Mouse (Mus musculus) kidney, embryonic 15.5 days (tissue): Measurements from ENCODE around the gene Nfix. TPM values are rescaled to one million over a fixed set of nuclear protein-coding genes. Genes with fewer than 3 reads are reported as not detected.

ENCODE experiments used
- ATAC-seq: fragments of 200-750 bp; cut with Nextera tagmentation; replicated peaks from 2 replicates; pipeline ENCODE4 v1.8.0; 2017; ENCODE audit warnings: moderate TSS enrichment; ENCODE audit not compliant: low FRiP score
- H3K27ac ChIP-seq: fragments of 300-500 bp; sonication (generic); 2 replicates; pipeline ENCODE4 v1.5.1; 2015; ENCODE audit warnings: mild to moderate bottlenecking, inconsistent platforms
- H3K27me3 ChIP-seq: fragments of 300-500 bp; sonication (generic); 2 replicates; pipeline ENCODE4 v1.6.1; 2015; ENCODE audit warnings: inconsistent platforms
- H3K36me3 ChIP-seq: fragments of 300-500 bp; sonication (generic); 2 replicates; pipeline ENCODE4 v1.6.1; 2015; ENCODE audit warnings: inconsistent platforms
- H3K4me1 ChIP-seq: fragments of 300-500 bp; sonication (generic); 2 replicates; pipeline ENCODE4 v1.6.1; 2015; ENCODE audit warnings: inconsistent platforms
- H3K4me2 ChIP-seq: fragments of 300-500 bp; sonication (generic); 2 replicates; pipeline ENCODE4 v1.6.1; 2015; ENCODE audit warnings: moderate library complexity, mild to moderate bottlenecking, inconsistent platforms
- H3K4me3 ChIP-seq: fragments of 300-500 bp; sonication (generic); replicated peaks from 2 replicates; pipeline ENCODE4 v1.5.1; 2015; ENCODE audit warnings: mild to moderate bottlenecking, inconsistent platforms
- H3K9ac ChIP-seq: fragments of 300-500 bp; sonication (generic); 2 replicates; pipeline ENCODE4 v1.6.1; 2015; ENCODE audit warnings: mild to moderate bottlenecking, inconsistent platforms
- H3K9me3 ChIP-seq: fragments of 300-500 bp; sonication (generic); replicated peaks from 2 replicates; pipeline ENCODE4 v1.6.1; 2016; ENCODE audit warnings: inconsistent platforms
- WGBS: fragments of 180-500 bp; shearing (Covaris S2); methylation state at CpG from one replicate; pipeline ENCODE4 v1.1.7; 2015; ENCODE audit warnings: mixed read lengths; 5-methylcytosine and 5-hydroxymethylcytosine counted together
- polyA plus RNA-seq: library from polyadenylated mRNA; unstranded; fragments of >200 nt; fragmentation: Nextera tagmentation; extraction: Ambion mirVana; gene quantifications from 2 replicates; pipeline ENCODE4 v1.2.1, GENCODE M21; 2015

Gene Nfix
- polyA plus RNA-seq, 1 experiment from 2014 or later = 15.5 TPM

DNA sequence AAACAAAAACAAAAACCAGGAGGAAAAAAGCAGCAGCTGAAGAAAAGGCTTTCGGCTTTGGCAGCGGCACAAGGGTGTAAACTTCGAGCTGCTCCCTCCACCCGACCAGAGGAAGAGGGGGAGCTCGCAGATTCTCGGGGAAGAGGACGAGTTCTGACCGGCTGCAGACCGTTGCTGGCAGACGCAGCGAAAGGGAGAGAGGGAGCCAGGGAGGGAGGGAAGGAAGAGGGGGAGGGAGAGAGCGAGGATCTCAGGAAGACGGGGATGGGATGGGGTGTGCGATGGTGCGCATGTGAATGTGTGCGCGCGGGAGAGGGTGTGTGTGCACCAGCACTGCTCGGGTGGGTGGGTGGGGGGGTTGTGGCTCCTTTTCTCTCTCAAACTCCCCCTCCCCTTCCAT, 26.3 kb downstream of the Nfix start:
- Histone ChIP-seq H3K27me3 (peaks cover 96% of the 10 kb centered on the region), H3K9ac (no peak overlapping the region), H3K27ac (peak overlapping the region; percentile 72), H3K4me3 (peak overlapping the region; percentile 29), H3K9me3 (no peaks in the 10 kb centered on the region), H3K4me1 (peaks cover 54% of the 10 kb centered on the region), H3K36me3 (no peaks in the 10 kb centered on the region), H3K4me2 (peak overlapping the region; percentile 51)
- ATAC-seq = peak; percentile 82
- under 1% methylated on average over 19 of the region's 19 CpGs for WGBS

DNA sequence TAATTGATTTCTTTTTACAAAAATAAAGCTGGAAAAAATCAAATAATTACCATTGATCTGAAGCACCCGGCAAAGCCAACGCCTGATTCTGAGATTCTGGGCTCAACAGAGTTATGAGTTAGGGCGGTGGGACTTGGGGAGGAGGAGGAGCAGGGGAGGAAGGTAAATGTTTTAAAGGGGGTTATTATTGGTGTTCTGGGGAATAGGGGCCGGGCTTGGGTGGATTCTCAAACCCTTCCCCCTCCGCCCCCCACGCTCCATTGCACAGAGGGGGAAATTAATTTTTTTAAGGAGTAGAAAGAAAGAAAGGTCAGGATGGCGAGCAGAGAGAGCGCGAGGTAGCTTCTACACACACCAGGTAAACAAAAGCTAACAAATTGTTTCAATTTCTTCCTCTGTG, 26.8 kb downstream of the Nfix start:
- peak overlapping the region; percentile 72 for H3K27ac ChIP-seq
- WGBS = 1% methylated on average over 9 of the region's 9 CpGs
- peak overlapping the region; percentile 29 for H3K4me3 ChIP-seq
- no peaks in the 10 kb centered on the region for H3K36me3 ChIP-seq
- H3K4me2 ChIP-seq = peak overlapping the region; percentile 51
- H3K4me1 ChIP-seq = peaks cover 54% of the 10 kb centered on the region
- H3K27me3 ChIP-seq = peaks cover 96% of the 10 kb centered on the region
- no peak overlapping the region for H3K9ac ChIP-seq
- H3K9me3 ChIP-seq = no peaks in the 10 kb centered on the region
- ATAC-seq = no peak

DNA sequence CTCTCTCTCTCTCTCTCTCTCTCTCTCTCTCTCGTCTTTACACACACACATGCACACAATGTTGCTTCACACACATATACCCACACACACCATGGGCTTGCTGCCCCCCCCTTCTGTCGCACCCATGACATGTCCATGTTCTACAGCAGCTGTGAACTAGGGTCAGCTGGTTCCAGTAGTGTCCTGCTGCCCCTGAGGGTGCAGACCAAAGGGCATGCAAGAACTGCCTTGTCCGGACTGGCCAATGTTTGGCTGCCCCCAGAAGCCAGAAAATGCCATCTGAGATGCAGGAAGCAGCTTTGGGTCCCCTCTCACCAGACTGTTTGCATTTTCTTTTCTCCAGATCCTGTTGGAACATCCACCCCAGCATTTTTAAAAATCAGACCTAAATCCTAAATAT, 27.5 kb downstream of the Nfix start:
- Histone ChIP-seq H3K4me1 (peaks cover 54% of the 10 kb centered on the region), H3K27me3 (peaks cover 96% of the 10 kb centered on the region), H3K9ac (no peak overlapping the region), H3K4me3 (no peak overlapping the region), H3K27ac (no peak overlapping the region), H3K36me3 (0 out of 2 replicates have a peak, but pooled peaks cover 2% of the 10 kb centered on the region), H3K9me3 (no peaks in the 10 kb centered on the region), H3K4me2 (peak overlapping the region; percentile 51)
- ATAC-seq = no peak
- WGBS = 18% methylated on average over 3 of the region's 3 CpGs

DNA sequence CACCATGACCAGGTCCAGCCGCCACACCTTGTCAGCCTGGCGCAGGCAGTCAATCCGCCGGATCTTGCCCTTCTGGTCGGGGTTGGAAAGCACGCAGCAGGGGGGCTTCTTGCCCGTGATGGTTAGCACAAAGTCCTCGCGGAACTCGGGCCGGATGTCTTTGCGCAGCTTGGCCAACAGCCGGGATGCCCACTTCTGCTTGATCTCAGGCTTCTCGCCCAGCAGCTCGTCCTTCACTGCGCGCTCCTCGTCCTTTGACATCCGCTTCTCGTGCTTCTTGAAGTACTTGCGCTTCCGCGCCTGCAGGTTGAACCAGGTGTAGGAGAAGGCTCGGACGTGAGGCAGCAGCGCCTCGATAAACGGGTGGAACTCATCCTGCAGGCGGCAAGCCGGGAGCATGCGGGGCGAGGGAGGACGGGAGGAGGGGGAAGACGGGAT, 28.2 kb downstream of the Nfix start:
- H3K27ac ChIP-seq = no peak overlapping the region
- H3K36me3 ChIP-seq = 0 out of 2 replicates have a peak, but pooled peaks cover 6% of the 10 kb centered on the region
- no peak for ATAC-seq
- H3K4me3 ChIP-seq = peak overlapping the region; percentile 16
- H3K4me2 ChIP-seq = peak overlapping the region; percentile 51
- H3K27me3 ChIP-seq = peaks cover 96% of the 10 kb centered on the region
- no peak overlapping the region for H3K9ac ChIP-seq
- no peaks in the 10 kb centered on the region for H3K9me3 ChIP-seq
- peaks cover 54% of the 10 kb centered on the region for H3K4me1 ChIP-seq
- 12% methylated on average over 34 of the region's 34 CpGs for WGBS

DNA sequence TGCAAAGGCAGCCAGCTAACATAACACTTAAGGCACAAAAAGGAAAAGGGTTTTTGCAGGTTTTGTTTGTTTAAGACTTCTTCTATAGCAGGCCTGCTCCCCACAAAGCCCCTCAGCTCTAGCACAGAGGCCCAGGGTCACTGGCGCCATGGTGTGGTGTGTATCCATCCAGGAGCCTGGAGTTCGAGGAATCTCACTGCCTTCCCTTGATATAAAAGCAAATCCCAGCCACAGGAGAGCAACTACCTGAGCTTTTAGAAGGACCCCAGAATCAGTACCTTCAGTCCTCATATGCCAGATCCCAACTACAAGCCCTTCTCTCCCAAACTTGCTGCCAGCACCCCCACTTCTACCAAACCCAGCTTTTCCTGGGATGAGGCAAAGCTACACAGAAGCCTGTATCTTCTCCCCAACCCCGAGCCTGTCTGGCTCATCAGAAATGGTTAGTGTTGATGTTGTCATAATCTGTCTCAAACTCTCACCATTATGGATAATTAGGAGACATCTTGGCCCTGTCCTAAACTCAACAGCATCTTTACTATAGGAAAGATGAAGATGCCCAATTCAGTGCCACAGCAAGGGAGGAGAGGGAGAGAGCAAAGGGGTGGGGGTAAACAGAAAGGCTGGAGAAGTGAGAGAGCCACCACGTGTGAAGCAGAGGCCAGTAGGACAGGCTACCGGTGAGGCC, 29.0 kb downstream of the Nfix start:
- H3K9me3 ChIP-seq = no peaks in the 10 kb centered on the region
- WGBS = 34% methylated on average over 5 of the region's 5 CpGs
- H3K27me3 ChIP-seq = peaks cover 96% of the 10 kb centered on the region
- H3K9ac ChIP-seq = no peak overlapping the region
- no peak for ATAC-seq
- H3K4me3 ChIP-seq = peak overlapping the region; percentile 16
- H3K4me2 ChIP-seq = peak overlapping the region; percentile 51; the same call in 1 of the 2 replicates
- H3K27ac ChIP-seq = 0 out of 2 replicates have a peak overlapping the region, but pooled peaks have one; percentile 58
- H3K4me1 ChIP-seq = peaks cover 62% of the 10 kb centered on the region
- 0 out of 2 replicates have a peak, but pooled peaks cover 6% of the 10 kb centered on the region for H3K36me3 ChIP-seq

DNA sequence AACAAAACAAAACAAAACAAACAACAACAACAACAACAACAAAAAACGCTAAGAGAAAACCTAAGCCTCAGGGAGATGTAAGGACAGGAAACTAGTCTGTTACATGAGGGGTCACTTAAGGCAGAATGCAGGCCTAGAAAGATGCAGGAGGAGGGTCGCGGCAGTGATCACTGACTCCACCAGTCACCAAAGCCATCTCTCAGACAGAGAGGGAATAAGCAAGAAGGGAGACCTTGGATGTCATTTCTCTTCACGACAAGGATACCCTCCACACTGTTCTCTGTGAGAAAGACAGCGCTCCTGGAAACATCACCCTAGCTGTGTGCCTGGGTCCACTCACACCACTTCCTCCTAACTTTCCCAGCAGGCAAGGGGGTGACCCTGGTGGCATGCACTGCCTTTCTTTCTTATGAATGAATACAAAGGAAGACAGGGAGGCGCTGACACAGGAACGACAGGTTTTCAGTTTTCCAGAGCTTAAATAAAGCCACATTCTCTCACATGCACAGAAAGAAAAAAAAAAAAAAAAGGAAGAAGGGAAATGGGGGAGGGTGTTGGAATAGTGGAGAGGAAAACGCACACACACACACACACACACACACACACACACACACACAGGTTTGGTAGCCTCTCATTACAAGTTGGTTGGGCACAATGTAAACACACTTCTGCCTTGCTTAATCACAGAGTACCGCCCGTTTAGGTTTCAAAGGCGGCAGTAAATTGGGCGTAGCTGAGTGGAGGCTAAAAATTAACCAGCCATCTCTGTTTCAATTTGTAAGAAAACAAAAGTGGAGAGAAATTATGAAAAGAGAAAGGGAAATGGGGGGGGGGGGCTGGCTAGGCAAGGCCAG, 29.8 kb downstream of the Nfix start:
- Histone ChIP-seq H3K4me1 (peaks cover 64% of the 10 kb centered on the region), H3K9ac (no peak overlapping the region), H3K4me3 (no peak overlapping the region), H3K36me3 (0 out of 2 replicates have a peak, but pooled peaks cover 6% of the 10 kb centered on the region), H3K27ac (no peak overlapping the region), H3K9me3 (no peaks in the 10 kb centered on the region), H3K27me3 (peaks cover 96% of the 10 kb centered on the region), H3K4me2 (peak overlapping the region; percentile 51; the same call in 1 of the 2 replicates)
- no peak for ATAC-seq
- 34% methylated on average over 12 of the region's 12 CpGs for WGBS

DNA sequence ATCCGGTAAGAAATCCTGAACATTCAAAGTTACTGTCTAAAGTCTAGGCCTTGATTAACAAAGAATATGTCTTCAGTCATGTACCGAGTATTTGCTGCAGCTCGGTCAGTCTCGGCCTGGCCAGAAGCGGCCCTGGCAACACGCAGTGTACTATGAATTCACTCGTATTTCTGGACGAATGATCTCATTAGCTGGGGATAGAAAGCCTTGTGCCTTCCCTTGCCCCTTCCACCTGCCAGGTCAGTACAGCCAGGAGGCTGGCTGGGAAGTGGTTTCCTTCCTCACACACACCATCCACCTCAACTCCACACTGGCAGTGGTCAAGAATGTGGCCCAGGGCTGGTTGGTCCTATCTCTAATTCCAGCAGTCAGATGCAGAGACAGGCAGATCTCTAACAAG, 30.8 kb downstream of the Nfix start:
- H3K27ac ChIP-seq = no peak overlapping the region
- ATAC-seq = no peak
- H3K36me3 ChIP-seq = 0 out of 2 replicates have a peak, but pooled peaks cover 6% of the 10 kb centered on the region
- no peak overlapping the region for H3K4me3 ChIP-seq
- H3K27me3 ChIP-seq = peaks cover 96% of the 10 kb centered on the region
- H3K9me3 ChIP-seq = no peaks in the 10 kb centered on the region
- H3K4me2 ChIP-seq = no peak overlapping the region
- peaks cover 56% of the 10 kb centered on the region for H3K4me1 ChIP-seq
- H3K9ac ChIP-seq = no peak overlapping the region
- 92% methylated on average over 8 of the region's 8 CpGs for WGBS

DNA sequence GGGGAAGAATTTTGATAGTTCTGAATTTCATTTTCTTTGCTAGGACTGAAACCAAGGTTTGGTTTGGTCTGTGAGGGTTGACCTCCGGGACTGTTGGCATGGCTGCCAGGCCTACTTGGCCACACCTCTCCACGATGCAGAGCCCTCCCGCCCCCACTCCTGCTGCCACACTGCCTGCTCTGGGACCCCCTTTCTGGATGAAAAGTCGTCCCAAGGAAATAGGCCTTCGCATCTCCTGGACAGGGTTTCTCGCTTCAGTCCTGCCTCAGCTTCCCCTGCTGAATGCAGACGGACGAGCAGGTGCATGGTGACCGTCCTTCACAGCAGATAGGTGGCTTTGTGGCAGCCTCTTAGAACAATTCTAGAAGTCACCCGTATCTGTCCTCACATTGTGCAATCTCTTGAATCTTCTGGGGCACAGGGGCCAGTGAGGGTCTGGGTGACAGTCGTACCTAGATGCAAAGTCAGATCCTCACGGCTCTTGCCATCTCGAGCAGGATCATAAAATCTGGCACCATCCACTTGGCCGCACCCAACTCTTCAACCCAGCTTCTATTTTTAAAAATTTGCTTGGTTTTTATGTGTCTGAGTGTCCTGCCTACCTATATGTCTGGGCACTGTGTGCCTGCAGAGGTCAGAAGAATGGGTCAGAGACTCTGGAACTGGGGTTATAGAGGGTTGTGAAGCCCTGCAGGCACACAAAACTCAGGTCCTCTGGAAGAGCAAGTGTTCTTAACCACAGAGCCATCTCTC, 31.6 kb downstream of the Nfix start:
- WGBS = 86% methylated on average over 14 of the region's 14 CpGs
- Histone ChIP-seq H3K4me1 (peaks cover 52% of the 10 kb centered on the region), H3K36me3 (0 out of 2 replicates have a peak, but pooled peaks cover 6% of the 10 kb centered on the region), H3K9ac (no peak overlapping the region), H3K9me3 (no peaks in the 10 kb centered on the region), H3K27ac (no peak overlapping the region), H3K4me2 (no peak overlapping the region), H3K27me3 (peaks cover 99% of the 10 kb centered on the region), H3K4me3 (no peak overlapping the region)
- no peak for ATAC-seq

DNA sequence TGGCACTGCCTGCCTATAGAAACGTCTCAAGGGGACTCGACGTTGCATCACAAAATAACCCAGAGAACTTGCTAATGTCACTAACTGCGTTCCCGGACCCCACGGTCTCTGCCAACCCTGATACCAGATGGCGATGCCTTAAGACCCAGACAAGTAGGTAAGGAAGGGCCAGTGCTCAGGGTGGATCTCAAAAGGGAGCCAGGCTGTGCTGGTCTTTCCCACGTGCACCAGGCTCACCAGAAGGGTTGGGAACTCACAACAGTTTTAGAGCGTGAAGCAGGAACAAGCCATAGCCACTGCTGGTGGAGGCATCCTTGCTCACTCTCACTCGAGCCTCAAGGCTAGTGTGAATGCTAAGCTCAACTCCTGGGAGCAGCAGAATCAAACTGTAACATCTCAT, 32.9 kb downstream of the Nfix start:
- Histone ChIP-seq H3K9me3 (no peaks in the 10 kb centered on the region), H3K27ac (no peak overlapping the region), H3K36me3 (0 out of 2 replicates have a peak, but pooled peaks cover 6% of the 10 kb centered on the region), H3K27me3 (peaks cover 99% of the 10 kb centered on the region), H3K4me1 (peaks cover 40% of the 10 kb centered on the region), H3K4me2 (no peak overlapping the region), H3K4me3 (no peak overlapping the region), H3K9ac (no peak overlapping the region)
- ATAC-seq = no peak
- 79% methylated on average over 10 of the region's 10 CpGs for WGBS

DNA sequence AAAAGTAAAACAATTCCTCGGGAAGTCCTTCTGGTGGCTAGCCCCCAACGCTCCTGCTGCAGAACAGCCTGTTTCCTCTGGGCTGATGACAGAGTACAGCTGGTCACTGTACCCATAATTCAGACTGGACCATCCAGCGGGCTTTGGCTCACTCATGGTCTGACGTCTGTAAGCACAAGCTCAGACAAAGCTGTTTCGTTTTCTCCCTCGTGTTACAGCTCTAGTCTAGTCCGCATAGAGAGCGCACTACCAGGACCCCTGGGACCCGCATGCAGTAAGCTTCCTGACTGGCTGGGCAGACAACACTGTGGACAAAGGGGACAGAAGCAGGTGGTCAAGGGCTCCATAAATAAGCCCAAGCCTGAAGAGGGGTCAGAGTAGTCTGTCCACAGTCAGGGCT, 33.7 kb downstream of the Nfix start:
- Histone ChIP-seq H3K9ac (no peak overlapping the region), H3K27me3 (peaks cover 99% of the 10 kb centered on the region)
- WGBS = 54% methylated on average over 9 of the region's 9 CpGs

DNA sequence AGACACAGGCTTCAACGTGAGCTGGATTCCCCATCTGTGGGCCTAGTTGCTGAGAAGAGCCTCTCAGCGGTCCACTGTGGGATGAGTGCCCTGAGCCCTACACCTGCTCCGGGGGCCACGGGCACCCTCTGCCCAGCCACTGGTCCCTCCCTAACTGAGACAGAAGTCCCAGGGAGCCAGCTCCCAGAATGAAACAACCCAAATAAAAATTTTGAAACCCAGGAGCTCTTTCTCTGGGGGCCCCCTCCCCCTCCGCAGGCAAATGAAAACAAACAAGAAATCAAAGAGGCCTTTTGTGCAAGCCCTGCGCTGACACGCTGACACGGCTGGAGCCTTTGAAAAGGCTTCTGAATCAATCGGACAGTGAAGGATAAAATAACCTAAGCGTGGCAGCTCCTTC, 34.5 kb downstream of the Nfix start:
- Histone ChIP-seq H3K9ac (no peak overlapping the region), H3K9me3 (no peaks in the 10 kb centered on the region)
- no peak for ATAC-seq

More for the DNA sequence above, 33.7 kb downstream of the Nfix start:
- Histone ChIP-seq H3K9me3 (no peaks in the 10 kb centered on the region), H3K4me2 (no peak overlapping the region), H3K36me3 (0 out of 2 replicates have a peak, but pooled peaks cover 6% of the 10 kb centered on the region), H3K4me3 (no peak overlapping the region), H3K27ac (no peak overlapping the region), H3K4me1 (peaks cover 32% of the 10 kb centered on the region)
- no peak for ATAC-seq

More for the DNA sequence above, 34.5 kb downstream of the Nfix start:
- Histone ChIP-seq H3K4me2 (no peak overlapping the region), H3K4me1 (peaks cover 24% of the 10 kb centered on the region), H3K4me3 (no peak overlapping the region), H3K36me3 (0 out of 2 replicates have a peak, but pooled peaks cover 6% of the 10 kb centered on the region), H3K27me3 (peaks cover 99% of the 10 kb centered on the region), H3K27ac (no peak overlapping the region)
- WGBS = 20% methylated on average over 10 of the region's 10 CpGs
